Mouse (Mus musculus) kidney, adult 18-20 months (tissue): ENCODE measurements at regions not wholly inside any gene's neighbourhood (a gene's known extent, or its start where the extent isn't known, plus 50 kb on each side); places are given as distances from the start of the nearest gene placed in this dataset.

ENCODE experiments used
- DNase-seq: peaks from one replicate; pipeline ENCODE4 v3.0.0; 2021

DNA sequence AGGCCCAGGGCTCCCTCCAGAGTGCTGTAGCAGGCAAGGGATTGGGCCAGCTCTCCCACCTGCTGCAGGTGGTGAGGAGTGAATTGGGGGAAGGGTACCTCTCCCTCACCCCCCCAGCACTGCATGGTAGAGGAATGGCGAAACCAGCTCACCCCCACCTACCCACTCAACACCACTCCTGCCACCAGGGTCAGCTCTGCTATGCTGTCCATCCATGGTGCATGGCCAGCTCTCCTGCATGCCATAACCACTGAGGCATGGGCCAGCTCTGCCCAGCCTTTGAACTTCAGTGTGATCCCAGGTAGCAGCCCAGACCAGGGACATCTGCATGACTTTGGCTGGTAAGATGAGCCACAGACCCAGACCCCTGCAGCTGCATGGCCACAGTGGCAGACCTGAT is 168.5 kb upstream of the Sesn3 start:
- DNase-seq: no peak

DNA sequence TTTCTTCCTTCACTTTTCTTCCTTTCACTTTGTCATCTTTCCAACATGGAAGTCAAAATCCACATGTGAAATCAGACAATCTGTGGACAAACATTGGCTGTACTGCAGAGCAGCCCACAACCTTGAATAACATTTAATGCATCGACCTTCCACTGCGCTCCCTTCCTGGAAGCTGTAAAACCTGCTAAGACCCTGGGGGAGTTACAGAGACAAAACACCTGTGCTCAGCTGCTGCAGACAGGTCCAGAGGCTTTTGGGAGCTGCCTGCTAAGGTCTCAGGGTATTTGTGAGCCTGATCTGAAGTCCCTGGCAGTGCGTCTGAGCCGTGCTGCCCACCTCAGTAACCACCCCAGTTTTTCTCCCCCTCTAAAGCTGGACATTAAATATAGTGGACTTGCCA is 166.1 kb upstream of the Sesn3 start:
- no peak for DNase-seq

- DNase-seq: no peak
Observed at GRCm38 (mm10) chr9:14109492-14109891, 165.4 kb upstream of the Sesn3 start.

- no peak for DNase-seq
Observed at GRCm38 (mm10) chr9:14111713-14112112, 163.2 kb upstream of the Sesn3 start.

- DNase-seq: no peak
Observed at GRCm38 (mm10) chr9:14115521-14115920, 159.3 kb upstream of the Sesn3 start.

DNA sequence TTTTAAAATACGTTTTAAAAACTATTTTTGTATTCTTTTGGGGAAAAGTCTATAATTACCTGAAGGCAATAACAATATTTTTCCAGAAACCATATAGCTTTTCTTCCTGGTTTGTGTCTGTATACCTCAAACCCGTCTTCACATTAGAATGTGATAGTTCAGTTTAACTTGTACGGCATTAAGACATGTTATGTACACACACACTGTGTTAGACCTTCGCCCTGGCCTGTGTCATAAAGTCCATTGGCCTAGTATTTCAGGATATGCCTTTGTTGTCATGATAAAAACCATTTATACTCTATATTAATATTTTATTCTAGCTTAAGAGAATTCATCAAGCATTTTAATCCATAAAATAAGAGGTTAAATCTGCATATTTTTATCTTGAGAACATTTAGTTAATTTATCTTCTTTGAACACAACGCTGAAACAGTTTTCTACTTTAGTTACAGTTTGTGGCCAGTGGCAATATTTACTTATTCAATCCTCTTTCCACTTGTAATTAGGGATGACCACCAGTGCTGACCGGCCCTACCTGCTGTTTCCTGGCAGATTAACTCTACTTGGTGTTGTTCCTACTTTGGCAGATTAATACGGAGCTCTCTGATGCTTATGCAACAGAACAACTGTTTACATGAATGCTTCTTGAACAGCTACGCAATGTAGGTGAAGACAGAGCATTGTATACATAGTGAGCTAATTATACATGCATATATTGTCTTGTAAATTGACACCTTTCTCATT is 158.6 kb upstream of the Sesn3 start:
- DNase-seq: no peak

- DNase-seq: no peak
Observed at GRCm38 (mm10) chr9:14133372-14133771, 141.5 kb upstream of the Sesn3 start.

DNA sequence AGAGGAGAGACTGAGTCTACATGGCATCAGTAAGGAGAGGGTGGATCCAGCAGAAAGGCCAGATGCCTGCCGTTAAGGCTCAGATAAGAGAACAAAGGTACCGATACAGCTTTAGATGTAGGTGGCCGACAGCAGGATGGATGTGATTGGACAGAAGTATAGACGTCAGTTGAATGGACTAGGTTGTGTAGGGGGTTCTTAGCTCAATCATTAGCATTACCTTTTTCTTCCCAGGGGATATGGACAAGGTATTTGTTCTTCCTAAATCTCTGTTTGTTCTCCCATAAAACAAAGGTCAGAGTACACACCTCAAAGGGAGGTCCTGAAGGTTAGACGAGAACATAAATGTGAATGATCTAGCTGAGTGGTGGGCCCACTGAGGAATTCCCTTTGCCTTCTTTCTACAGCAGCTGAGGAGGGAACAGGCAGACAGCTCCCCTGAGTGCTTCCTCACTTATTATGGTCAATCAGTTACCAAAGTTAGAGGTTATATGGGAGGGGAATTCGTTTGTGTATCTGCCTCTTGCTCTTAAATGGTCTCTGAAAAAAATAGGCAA is 139.9 kb upstream of the Sesn3 start:
- no peak for DNase-seq

- no peak for DNase-seq
Observed at GRCm38 (mm10) chr9:14141321-14141720, 133.5 kb upstream of the Sesn3 start.

DNA sequence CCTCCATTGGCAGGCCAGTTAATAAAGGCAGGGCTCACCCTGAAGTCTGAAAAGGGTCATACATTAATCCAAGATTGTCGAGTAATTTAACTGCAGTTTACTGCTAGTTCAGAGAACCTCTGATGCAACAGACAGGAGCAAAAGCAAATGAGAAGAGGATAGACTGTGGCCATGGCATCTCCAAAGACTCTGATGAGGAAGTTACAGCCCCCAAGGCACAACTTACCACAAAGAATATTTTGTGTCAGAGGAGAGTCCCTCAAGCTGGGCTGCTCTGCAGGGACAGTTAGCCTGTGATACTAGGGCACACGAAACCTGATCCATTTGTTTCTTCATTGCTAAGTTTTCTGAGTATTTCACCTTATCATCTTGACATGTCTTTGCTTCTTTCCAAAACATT is 130.9 kb upstream of the Sesn3 start:
- no peak for DNase-seq

GRCm38 (mm10) chr9:14147088-14147487 is 127.8 kb upstream of the Sesn3 start:
- DNase-seq: no peak

DNA sequence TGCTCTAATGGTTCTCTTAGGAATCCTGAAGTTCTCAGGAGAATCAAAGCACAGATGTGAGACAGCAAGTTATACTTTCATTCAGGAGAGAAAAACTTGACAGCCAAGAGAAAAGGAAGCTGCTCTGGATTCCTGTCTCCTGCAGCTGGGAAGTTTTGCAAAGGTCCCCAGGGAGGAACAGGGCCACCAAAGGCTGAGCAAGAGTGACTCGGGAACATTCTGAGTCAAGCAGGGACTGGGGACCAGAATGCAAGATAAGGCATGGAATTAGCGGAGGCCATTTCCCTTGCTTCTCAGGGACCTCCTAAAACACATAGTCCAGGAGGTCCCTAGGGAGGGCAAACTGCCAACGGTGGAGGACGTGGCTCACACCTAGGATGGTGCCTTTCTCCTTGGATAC is 127.1 kb upstream of the Sesn3 start:
- peak; percentile 13 for DNase-seq

GRCm38 (mm10) chr9:14150288-14150687 is 124.6 kb upstream of the Sesn3 start:
- DNase-seq: no peak

GRCm38 (mm10) chr9:14156967-14157366 is 117.9 kb upstream of the Sesn3 start:
- DNase-seq: no peak

DNA sequence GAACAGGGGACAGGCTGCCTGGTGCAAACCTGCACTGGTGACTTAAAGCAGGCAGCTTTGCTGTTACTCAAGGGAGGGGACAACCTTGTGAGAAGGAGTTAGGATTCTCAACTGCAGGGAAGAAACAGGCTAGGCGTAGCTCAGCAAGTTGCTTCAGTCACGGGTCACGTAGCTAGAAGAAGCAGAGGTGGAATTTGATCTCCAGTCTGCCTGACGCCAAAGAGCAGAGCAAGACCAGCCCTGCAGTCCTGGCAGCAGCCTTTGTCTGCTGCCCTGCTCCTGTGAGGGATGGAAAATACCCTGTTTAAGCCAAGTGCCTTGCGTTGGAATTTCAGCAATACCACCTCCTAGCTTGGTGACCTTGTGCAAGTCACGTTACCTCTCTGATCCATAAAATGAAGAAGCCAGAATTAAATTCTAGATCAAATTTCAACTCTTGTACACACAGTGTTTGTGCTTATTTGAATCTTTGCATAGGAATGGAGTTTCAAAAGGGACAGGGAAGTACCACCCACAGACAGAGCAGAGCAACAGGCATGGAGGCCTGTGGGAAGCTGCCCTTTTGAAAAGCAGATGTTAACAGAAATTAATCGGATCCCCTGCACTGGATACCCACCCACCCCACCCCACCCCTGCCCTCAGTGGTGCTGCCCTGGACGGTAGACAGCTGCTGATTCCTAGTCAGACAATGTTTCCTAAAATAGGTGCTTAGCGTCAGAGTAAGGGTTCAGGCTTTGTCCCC is 116.6 kb upstream of the Sesn3 start:
- DNase-seq: peak; percentile 49

- no peak for DNase-seq
Observed at GRCm38 (mm10) chr9:14160207-14160606, 114.7 kb upstream of the Sesn3 start.

DNA sequence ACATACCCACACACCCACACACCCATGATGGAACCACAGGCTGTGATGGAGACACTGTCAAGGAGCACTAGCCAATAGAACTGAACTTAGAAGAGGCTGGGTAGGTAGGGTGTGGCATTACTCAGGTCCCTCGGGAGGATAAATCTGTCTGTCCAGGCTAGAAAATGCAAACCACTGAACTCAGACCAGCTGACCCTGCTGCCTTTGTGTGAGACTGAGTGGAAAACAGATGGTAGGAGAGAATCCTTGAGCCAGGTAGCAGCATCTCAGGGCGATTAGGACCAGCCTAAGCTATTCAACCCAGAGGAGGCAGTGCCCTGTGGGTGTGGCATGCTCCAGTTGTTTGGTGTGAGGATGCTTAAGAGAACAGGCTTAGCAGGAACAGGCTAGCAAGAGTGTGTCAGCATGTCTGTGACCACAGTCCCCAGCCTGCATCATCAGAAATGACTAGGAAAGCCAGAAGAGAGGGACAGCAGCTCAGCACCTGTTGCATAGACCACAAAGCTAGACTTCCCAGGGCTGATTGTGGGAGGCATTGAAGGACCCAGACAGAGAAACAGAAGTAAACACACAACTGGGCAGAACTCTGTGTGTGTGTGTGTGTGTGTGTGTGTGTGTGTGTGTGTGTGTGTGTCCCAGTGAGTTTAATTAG is 103.2 kb upstream of the Sesn3 start:
- no peak for DNase-seq

DNA sequence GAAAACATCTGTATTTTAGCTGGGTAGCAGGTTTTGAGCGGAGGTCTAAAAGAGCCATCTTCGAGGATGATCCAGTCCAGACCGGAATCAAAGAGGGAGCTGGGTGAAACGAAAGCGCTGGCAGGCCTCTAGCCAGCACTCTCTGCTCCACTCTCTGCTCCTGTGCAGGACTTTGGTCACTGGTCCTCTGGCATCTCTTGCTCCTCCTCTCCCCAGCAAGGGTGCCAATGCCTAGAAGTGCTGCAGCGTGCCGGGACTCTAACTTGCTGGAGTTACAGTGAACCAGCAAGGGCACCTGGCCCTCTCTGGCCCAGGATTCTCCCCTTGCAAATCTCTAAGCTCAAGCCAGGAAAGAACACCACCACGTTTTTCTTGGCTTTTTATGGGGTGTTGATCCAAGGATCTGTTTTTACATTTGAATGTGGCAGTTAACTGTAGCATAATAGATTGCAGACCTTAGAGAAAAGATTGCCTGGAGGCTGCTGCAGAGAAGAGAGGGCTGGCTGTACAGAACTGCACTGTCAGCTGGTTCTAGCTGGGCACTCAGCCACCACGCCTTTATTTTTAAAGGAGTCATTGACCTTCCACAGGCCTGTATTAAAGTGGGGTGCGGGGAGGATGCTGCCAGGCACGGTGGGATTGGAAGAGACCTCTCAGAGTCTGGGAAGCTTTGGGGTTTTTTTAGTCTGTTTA is 101.1 kb upstream of the Sesn3 start:
- DNase-seq: peak; percentile 73

DNA sequence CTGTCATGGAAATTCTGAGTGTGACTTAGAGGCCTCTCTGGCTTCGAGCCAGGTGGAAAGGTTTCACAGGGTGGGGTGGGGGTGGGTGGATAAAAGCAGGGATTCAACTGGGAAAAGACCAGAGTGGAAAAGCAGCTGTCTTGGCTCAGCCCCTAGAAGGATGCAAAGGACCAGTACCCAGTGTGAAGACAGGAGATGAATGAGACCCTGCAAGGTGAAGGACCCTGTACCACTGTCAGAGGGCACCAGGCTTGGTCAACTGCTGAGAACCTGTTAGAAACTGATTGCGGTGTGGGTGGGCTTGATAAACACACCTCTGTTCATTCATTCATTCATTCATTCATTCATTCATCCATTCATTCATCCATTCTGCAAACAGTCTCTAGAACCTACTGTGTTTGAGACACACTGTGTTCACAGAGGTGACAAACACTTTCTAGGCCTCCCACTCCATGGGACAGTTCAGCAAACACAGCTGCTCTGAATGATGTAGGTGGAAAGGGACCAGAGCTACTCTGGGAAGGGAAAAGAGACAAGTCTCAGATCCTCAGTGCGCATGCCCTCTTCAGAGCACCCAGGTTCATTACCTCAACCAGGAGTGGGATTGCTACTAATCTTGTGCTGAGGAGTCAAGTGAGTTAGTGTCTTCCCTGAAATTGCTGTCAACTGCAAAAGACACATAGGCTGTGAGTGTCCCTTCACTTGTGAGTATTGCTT is 100.4 kb upstream of the Sesn3 start:
- no peak for DNase-seq

GRCm38 (mm10) chr9:14175041-14175881 is 99.6 kb upstream of the Sesn3 start:
- DNase-seq: peak; percentile 40

GRCm38 (mm10) chr9:14179777-14180176 is 95.1 kb upstream of the Sesn3 start:
- DNase-seq: no peak
